Mouse (Mus musculus) regulatory T cell (primary cell): ENCODE data around the gene Ttc39b.

Source experiments
- in situ Hi-C: fragments of 300-600 bp; cut with MboI, MseI; formaldehyde crosslinking; loops from one replicate; pipeline ENCODE4 v1.15.1; 2025; ENCODE audit warnings: high pct_unique_total_duplicates

Ttc39b gene

DNA sequence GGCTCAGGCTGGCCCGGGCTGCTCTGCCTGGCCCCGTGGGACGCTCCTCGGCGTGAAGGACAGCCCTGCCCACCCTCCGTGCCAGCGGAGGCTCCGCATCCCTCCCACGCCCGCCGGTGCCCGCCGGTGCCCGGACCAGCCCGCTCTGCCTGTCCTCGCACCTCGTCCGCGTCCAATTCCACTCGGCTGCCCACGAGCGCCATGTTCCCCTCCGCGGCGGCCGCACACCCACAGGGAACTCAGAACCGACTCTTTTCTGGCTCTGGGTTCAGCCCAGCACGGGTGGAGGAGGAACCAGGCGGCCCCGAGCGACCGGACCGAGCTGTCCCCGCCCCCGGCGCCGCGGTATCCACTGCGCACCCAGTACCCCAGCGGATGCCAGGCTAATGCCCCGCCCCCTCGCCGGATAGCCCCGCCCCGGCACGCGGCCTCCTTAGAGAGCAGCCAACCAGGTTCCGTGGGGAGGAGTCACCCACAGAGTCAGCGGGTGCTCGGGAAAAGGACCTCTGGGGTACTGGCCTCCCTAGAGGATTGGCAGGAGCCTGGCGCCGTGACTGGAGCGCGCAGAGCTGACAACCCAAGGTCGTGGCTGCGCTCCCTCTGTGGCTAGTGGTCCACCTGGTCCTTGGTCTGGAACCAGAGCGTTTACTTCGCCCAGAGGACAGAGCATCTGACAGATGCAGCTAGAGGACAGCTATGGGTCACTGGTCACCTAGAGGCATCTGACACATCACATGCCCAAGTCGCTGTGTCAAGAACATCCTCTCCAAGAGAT is at the start of gene Ttc39b:
Ttc39b (minus strand) TSS at position 346 of the 775 bp plus-strand sequence.
- in situ Hi-C loops = no loop called here

DNA sequence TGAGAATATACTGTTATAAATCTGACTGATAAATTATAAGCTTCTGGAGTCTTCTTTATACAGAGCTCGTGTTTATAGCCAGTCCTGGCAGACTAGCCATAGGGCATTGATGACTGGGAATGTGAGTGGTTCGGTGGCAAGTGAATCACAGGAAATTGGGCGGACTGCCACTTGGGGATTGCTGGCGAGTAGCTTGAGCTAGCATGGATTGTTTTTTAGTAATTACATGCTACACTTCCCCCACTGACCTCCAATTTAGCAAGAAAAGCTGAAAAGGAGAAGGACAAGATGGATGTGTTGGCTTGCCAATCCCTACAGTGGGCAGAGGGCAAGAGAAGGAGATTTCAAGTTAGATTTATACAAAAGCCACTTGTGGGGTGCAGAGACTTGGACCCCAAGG is 49.3 kb upstream of the Ttc39b start:
- in situ Hi-C loops = no loop called here

GRCm38 (mm10) chr4:83357738-83358137 is 33.7 kb upstream of the Ttc39b start:
- in situ Hi-C loops = no loop called here

DNA sequence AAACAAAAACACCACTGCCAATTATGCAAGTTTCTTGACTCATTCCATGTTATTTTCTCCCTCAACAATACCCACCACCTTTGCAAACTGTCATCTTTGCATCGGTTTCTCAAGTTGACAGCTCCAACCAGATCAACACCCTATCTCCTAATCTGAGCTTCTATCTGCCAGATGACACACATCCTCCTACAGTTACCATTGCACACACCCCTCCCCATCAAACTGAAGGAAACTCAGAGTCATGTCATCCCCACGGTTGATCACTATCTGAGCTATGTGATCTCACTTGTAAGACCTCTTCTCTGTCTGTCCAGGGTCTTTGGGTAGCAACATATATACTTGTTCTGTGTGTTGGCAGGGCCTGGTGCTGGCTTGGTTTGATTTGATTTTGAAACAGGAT is 30.7 kb upstream of the Ttc39b start:
- in situ Hi-C loops = no loop called here

DNA sequence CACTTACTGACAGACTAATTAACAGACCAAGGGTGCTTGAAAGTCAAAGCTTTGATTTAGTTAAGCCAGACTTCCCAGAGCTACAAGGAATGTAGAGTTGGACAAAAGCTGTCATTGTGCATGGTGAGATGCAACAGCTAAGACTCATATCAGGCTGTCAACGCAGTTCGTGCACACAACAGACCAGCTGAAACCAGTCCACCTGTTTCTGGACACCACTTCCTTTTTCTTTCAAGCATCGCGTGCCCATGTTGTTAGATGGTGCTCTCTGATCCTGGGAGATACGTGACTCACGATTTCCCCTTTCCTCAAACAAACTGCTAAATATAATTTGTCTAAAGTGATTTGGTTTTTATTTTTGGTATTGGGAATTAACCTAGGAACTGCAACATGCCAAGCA is 29.9 kb upstream of the Ttc39b start:
- in situ Hi-C loops = no loop called here

- in situ Hi-C loops = no loop called here
These were observed 29.2 kb upstream of the Ttc39b start for GRCm38 (mm10) chr4:83353276-83353675.

GRCm38 (mm10) chr4:83350719-83351118 is 26.7 kb upstream of the Ttc39b start:
- in situ Hi-C loops = no loop called here

- in situ Hi-C loops = no loop called here
These were observed 24.9 kb upstream of the Ttc39b start for GRCm38 (mm10) chr4:83348970-83349369.

DNA sequence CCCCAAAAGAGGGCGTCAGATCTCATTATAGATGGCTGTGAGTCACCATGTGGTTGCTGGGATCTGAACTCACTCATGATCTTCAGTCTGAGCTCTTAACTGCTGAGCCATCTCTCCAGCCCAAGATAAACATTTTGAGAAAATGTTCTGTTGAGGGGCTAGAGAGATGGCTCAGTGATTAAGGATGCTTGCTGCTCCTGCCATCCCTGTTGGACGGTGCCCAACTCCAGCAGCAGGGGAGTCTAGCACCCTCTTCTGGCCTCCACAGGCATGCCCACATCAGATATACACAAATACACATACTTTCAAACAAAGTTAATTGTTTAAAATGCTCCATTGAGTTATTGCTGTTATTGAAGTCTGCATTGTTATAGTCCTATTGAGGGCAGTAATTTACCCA is 19.8 kb upstream of the Ttc39b start:
- in situ Hi-C loops = loop anchor here (5.0 kb wide), 1 partner anchor 42 kb away; no protein-coding TSS in a partner anchor

DNA sequence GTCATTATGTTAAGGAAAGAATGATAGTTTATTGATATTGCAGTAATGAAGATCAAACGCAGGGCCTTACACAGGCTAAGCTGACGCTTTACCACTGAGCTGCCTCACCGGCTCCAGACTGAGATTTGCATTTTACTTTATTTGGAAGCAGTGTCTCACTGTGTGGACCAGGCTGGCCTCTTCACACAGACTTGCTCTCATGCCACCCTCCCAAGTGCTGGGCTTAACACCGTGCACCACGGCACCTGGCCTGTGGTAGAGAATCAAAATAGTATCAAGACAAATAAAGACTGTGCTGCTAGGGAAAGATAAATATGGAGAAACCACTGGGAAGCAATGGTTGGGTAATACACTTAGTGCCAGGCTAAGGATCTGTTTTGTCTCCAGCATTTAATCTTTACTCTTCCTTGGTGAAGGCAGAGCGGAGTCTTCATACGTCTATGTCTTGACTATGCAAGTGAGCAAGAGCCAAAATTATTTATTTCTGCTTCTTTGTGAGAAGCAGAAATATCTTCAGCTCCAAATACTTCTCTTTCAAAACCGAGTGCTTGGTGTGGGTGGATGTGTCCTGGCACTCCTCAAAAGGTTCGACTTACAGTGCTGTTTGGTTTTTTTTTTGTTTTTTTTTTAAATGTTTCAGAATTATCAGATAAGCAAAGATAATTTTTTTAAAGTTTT is 19.2 kb upstream of the Ttc39b start:
- in situ Hi-C loops = loop anchor here (5.0 kb wide), 1 partner anchor 41 kb away; no protein-coding TSS in a partner anchor

DNA sequence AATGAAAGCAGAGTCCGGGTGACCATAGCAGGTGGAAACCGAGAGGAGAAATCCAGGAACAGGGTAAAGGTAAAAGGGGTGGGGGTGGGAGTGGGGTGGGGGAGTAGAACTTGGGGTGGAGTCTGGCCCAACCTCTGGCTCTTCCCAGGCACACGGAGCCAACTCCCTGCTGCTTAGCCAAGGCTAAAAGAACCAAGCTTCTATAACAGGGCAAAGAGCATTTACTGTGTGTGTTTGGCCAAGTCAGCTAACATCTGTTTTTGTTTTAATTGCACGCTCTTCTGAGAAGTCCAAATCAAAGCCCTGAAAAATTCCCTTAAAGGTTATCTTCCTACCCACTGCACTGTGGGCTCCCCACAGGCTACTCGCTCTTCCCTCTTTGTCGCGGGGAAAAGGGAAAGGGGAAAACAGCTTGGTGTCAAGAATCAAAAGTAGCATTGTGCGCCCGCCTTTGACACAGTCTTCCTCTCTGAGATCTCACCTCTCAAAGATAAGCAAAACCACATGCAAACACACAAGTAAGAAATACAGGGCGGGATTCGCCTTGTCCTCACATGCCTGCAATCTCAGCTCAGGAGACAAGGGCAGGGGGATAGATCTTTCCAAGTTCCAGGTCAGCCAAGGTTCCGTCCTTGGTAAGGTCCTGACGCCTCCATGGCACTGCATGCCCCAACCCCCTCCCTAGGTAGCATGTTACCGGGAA is 18.4 kb upstream of the Ttc39b start:
- in situ Hi-C loops = loop anchor here (5.0 kb wide), 1 partner anchor 40 kb away; no protein-coding TSS in a partner anchor

DNA sequence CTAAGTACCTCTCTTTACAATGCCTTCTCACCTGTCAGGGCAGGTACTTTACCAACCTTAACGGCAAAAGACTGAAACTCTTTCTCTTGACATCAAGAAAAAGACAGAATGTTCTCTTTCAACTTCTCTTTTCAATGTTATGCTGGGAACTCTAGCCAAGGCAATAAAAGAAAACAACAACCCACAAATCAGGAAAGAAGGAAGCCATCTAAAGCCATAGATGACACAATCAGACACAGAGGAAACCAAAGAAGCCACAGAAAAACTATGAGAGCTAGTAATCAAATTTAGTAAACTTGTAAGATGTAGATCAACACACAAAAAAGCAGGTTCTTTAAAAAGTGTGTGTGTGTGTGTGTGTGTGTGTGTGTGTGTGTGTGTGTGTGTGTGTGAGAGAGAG is 15.3 kb upstream of the Ttc39b start:
- in situ Hi-C loops = no loop called here

DNA sequence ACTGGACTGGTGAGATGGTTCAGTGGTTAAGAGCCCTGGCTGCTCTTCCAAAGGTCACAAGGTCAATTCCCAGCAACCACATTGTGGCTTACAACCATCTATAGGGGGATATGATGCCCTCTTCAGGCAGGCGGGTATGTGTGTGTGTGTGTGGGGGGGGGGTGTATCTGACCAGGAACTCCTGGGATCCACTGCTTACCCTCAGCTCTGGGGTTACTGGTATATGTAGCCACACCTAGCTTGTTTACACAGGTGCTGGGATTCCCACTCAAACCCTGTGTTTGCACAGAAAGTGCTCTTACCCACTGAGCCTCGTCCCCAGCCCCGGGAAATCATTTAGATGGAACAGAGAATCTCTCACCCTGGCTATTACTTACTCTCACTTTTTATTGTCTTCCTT is 13.7 kb upstream of the Ttc39b start:
- in situ Hi-C loops = no loop called here

- in situ Hi-C loops = no loop called here
These were observed 6.3 kb upstream of the Ttc39b start for GRCm38 (mm10) chr4:83330369-83330768.

GRCm38 (mm10) chr4:83329615-83330014 is 5.6 kb upstream of the Ttc39b start:
- in situ Hi-C loops = no loop called here

- in situ Hi-C loops = no loop called here
These were observed 4.2 kb upstream of the Ttc39b start for GRCm38 (mm10) chr4:83328026-83328945.

GRCm38 (mm10) chr4:83327526-83327925 is 3.5 kb upstream of the Ttc39b start:
- in situ Hi-C loops = no loop called here

GRCm38 (mm10) chr4:83325366-83325765 is 1.3 kb upstream of the Ttc39b start:
- in situ Hi-C loops = no loop called here

DNA sequence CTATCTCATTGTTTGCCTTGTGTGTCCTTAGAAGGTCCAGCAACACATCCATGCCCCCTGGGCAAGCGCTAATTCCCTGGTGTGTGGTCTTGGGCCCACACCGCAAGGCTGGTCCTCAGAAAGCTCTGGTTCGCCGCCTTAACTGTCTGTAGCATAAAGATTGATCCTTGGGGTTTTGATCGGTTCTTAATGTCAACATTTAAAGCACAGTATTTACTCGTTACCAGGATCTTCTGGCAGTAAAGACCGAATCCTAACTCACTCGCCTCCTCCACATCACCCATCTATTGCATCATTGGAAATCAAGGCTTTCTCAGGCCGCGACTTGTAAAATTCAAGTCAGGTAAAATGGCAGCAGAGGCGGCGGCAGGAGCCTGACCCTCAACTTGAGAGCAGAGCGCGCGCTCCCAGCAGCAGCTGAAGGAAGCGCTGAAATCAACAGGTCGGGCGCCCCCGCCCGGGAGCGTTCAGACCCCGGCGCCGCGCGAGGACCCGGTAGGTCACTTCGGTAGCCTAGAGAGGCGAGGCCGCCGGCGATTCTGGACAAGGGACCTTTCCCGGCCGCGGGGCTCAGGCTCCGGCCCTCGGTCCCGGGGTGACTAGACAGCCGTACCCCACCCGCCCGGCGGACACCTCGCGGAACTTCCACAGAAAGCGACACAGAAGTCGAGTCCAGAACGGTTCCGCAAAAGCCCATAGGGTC is 703 bp downstream of the Ttc39b start:
- in situ Hi-C loops = no loop called here

DNA sequence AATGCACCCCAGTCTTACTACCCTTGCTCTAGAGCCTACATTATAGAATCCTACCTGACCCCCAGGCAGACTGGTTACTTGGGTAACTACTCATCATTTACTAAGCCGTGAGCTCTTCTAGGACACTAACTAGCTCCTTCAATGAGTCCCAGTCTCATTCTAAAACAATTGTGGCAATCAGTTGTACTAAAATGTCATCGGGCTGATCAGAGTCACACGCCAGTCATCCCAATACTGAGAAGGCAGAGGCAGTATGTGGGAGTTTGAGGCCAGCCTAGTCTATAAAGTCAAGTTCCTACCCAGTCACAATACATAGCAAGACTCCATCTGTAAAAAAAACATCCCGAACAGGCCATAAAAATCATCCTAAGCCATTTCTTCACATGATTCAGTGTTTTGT is 4.3 kb downstream of the Ttc39b start:
- in situ Hi-C loops = no loop called here

- in situ Hi-C loops = no loop called here
These were observed 5.3 kb downstream of the Ttc39b start for GRCm38 (mm10) chr4:83318758-83319157.
